Comparison of ENCODE assay signal across 8 mouse cellular contexts in the genomic region with DNA sequence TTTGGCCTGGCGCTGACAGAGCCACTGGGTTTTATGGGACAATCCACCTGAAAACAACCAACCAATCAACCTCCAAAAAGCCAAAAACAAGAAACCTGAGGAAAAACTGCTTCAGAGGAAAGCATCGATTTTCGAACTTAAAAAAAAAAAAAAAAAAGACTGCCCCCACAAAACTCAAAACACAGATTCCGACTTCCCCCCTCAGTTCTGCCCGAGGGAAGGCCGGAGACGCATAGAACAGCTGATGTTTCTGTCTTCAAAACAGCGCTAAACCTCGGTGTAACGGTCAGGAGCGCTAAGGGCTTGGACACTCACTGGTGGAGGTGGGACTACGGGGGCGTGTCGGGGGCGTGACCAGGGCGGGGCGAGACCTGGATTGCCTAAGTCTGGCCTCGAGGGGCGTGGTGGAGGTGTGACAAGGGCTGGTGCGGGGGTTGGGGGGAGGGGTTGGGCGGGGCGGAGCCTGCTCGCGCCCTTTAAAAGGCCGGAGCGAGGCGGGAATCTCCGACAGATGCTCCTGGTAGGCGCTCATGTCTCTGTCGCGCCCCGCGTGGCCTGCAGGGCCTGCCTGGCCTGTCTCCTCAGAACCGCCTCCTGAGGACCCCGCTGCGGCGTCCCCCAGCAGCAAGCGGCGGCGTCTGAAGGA. TPM values are rescaled to one million over a fixed set of nuclear protein-coding genes. Genes with fewer than 3 reads are reported as not detected.
DNase-seq lines count a peak whose midpoint lies in the region; ATAC-seq and TF ChIP-seq lines count a peak whose summit lies in the region.

A gene (plus strand): TSS at position 531 of the 646 bp plus-strand sequence.

- H3K4me3 ChIP-seq in spleen, adult 2 months (ENCODE audit: extremely low read depth, insufficient read depth, insufficient read length): 0 out of 2 replicates have a peak within 1 kb of the TSS, but pooled peaks have one; percentile 8
- peak within 1 kb of the TSS; percentile 57 for H3K4me3 ChIP-seq in forebrain, embryonic 12.5 days (replicated peaks)
- peak within 1 kb of the TSS; percentile 61 for H3K4me3 ChIP-seq in heart, embryonic 16.5 days (ENCODE audit: low read length)
- peak within 1 kb of the TSS; percentile 43 for H3K4me3 ChIP-seq in liver, embryonic 13.5 days (replicated peaks)
- H3K4me3 ChIP-seq in neural tube, embryonic 11.5 days (ENCODE audit: low read depth, low read length): peak within 1 kb of the TSS; percentile 48
- H3K4me3 ChIP-seq in testis, adult 2 months (ENCODE audit: control insufficient read depth, low read depth, low read length): peak within 1 kb of the TSS; percentile 74

- peaks cover 8% of the 10 kb centered on the region for H3K27me3 ChIP-seq in spleen, adult 2 months (ENCODE audit: control insufficient read depth, insufficient read depth, low read length)
- H3K27me3 ChIP-seq in forebrain, embryonic 12.5 days: no peaks in the 10 kb centered on the region
- H3K27me3 ChIP-seq in heart, embryonic 16.5 days (ENCODE audit: control insufficient read depth, insufficient read depth, low read length): no peaks in the 10 kb centered on the region; the same call in 1 of the 2 replicates
- peaks cover 10% of the 10 kb centered on the region for H3K27me3 ChIP-seq in liver, embryonic 13.5 days
- no peaks in the 10 kb centered on the region for H3K27me3 ChIP-seq in neural tube, embryonic 11.5 days (ENCODE audit: control insufficient read depth, insufficient read depth, low read length)
- H3K27me3 ChIP-seq in testis, adult 2 months (ENCODE audit: control insufficient read depth, insufficient read depth, low read length): no peaks in the 10 kb centered on the region

- WGBS in spleen, adult 2 months: 3% methylated on average over 40 of the region's 40 CpGs
- under 1% methylated on average over 37 of the region's 40 CpGs for WGBS in forebrain, embryonic 12.5 days
- 2% methylated on average over 40 of the region's 40 CpGs for WGBS in heart, embryonic 16.5 days
- 1% methylated on average over 33 of the region's 40 CpGs for WGBS in liver, embryonic 13.5 days (ENCODE audit: insufficient replicate concordance)
- 2% methylated on average over 35 of the region's 40 CpGs for WGBS in neural tube, embryonic 11.5 days

- H3K4me2 ChIP-seq in forebrain, embryonic 12.5 days: peak within 1 kb of the TSS; percentile 88
- peak within 1 kb of the TSS; percentile 93 for H3K4me2 ChIP-seq in heart, embryonic 16.5 days (ENCODE audit: low read depth, low read length)
- H3K4me2 ChIP-seq in liver, embryonic 13.5 days: peak within 1 kb of the TSS; percentile 70
- H3K4me2 ChIP-seq in neural tube, embryonic 11.5 days (ENCODE audit: low read depth): peak within 1 kb of the TSS; percentile 84

- peaks cover 2% of the 10 kb centered on the region; the same call in 1 of the 2 replicates for H3K4me1 ChIP-seq in spleen, adult 2 months (ENCODE audit: control insufficient read depth, insufficient read depth, insufficient read length)
- H3K4me1 ChIP-seq in forebrain, embryonic 12.5 days: no peaks in the 10 kb centered on the region
- H3K4me1 ChIP-seq in heart, embryonic 16.5 days (ENCODE audit: control insufficient read depth, insufficient read depth, low read length): no peaks in the 10 kb centered on the region
- peaks cover 6% of the 10 kb centered on the region for H3K4me1 ChIP-seq in liver, embryonic 13.5 days (replicated peaks)
- H3K4me1 ChIP-seq in neural tube, embryonic 11.5 days (ENCODE audit: control insufficient read depth, insufficient read depth, low read length): no peaks in the 10 kb centered on the region
- peaks cover 5% of the 10 kb centered on the region for H3K4me1 ChIP-seq in testis, adult 2 months (ENCODE audit: control insufficient read depth, insufficient read depth, low read length)

- no peak for TF ChIP-seq CTCF in spleen, adult 2 months (IDR thresholded peaks at IDR 0.05; ENCODE audit: extremely low read depth, insufficient read depth, insufficient read length, insufficient replicate concordance)
- no peak for TF ChIP-seq CTCF in testis, adult 2 months (IDR thresholded peaks at IDR 0.05; ENCODE audit: control insufficient read depth, insufficient read depth, insufficient replicate concordance, low read depth, low read length)

- H3K9ac ChIP-seq in forebrain, embryonic 12.5 days: peak within 1 kb of the TSS; percentile 61
- H3K9ac ChIP-seq in heart, embryonic 16.5 days (ENCODE audit: low read length): peak within 1 kb of the TSS; percentile 69
- H3K9ac ChIP-seq in liver, embryonic 13.5 days: no peak within 1 kb of the TSS
- H3K9ac ChIP-seq in neural tube, embryonic 11.5 days (ENCODE audit: low read length): peak within 1 kb of the TSS; percentile 69

- peak in 1 of 2 experiments; percentile 11 for DNase-seq in spleen, adult 2 months (ENCODE audit: low read depth in 1 of 2, low spot score in 2 of 2)
- no peak for DNase-seq in spleen, adult 12 weeks (ENCODE audit: low spot score)
- DNase-seq in kidney, postnatal 25 days: peak; percentile 90 to 91
- peak; percentile 74 for DNase-seq in liver, embryonic 13.5 days
- DNase-seq in neural tube, embryonic 11.5 days (ENCODE audit: low spot score): peak; percentile 95

- no peaks in the 10 kb centered on the region for H3K36me3 ChIP-seq in spleen, adult 2 months (ENCODE audit: control insufficient read depth, insufficient read depth, low read length)
- no peaks in the 10 kb centered on the region for H3K36me3 ChIP-seq in forebrain, embryonic 12.5 days (replicated peaks)
- no peaks in the 10 kb centered on the region for H3K36me3 ChIP-seq in heart, embryonic 16.5 days (ENCODE audit: control insufficient read depth, insufficient read depth)
- no peaks in the 10 kb centered on the region for H3K36me3 ChIP-seq in liver, embryonic 13.5 days
- H3K36me3 ChIP-seq in neural tube, embryonic 11.5 days (ENCODE audit: control insufficient read depth, insufficient read depth, low read length): no peaks in the 10 kb centered on the region
- H3K36me3 ChIP-seq in testis, adult 2 months (ENCODE audit: control insufficient read depth, insufficient read depth, low read length): no peaks in the 10 kb centered on the region

- H3K9me3 ChIP-seq in forebrain, embryonic 12.5 days: no peaks in the 10 kb centered on the region
- no peaks in the 10 kb centered on the region for H3K9me3 ChIP-seq in heart, embryonic 16.5 days (replicated peaks; ENCODE audit: control insufficient read depth, low read length)
- H3K9me3 ChIP-seq in liver, embryonic 13.5 days (replicated peaks): no peaks in the 10 kb centered on the region
- H3K9me3 ChIP-seq in neural tube, embryonic 11.5 days (ENCODE audit: control insufficient read depth, low read length): no peaks in the 10 kb centered on the region

- H3K27ac ChIP-seq in spleen, adult 2 months (ENCODE audit: insufficient read depth, low read length): no peak within 1 kb of the TSS
- no peak within 1 kb of the TSS for H3K27ac ChIP-seq in forebrain, embryonic 12.5 days
- H3K27ac ChIP-seq in heart, embryonic 16.5 days (ENCODE audit: low read length): no peak within 1 kb of the TSS
- no peak within 1 kb of the TSS for H3K27ac ChIP-seq in liver, embryonic 13.5 days
- H3K27ac ChIP-seq in neural tube, embryonic 11.5 days (ENCODE audit: low read depth, low read length): no peak within 1 kb of the TSS
- peak within 1 kb of the TSS; percentile 55 for H3K27ac ChIP-seq in testis, adult 2 months (ENCODE audit: control insufficient read depth, insufficient read depth, low read depth, low read length)

- no peak for TF ChIP-seq POLR2A in spleen, adult 2 months (IDR thresholded peaks at IDR 0.05; ENCODE audit: low read depth, low read length)
- peak; percentile 78 for TF ChIP-seq POLR2A in testis, adult 2 months (IDR thresholded peaks at IDR 0.05; ENCODE audit: control insufficient read depth, low read depth, low read length)

- peak; percentile 100 for ATAC-seq in forebrain, embryonic 12.5 days (ENCODE audit: low FRiP score)
- peak; percentile 100 for ATAC-seq in heart, embryonic 16.5 days (replicated peaks; ENCODE audit: extremely low read depth, insufficient read depth, low FRiP score)
- peak; percentile 100 for ATAC-seq in liver, embryonic 13.5 days (ENCODE audit: low read depth)
- peak; percentile 100 for ATAC-seq in neural tube, embryonic 11.5 days (ENCODE audit: insufficient read depth, low FRiP score, low TSS enrichment)

RNA-seq across cellular contexts. Expression of the gene that starts here (rescaled TPM):
- polyA plus RNA-seq in spleen, adult 2 months (2012; rRNA removed): not detected in 2 replicates
- 0.23 and 0.41 TPM in 2 replicates for polyA plus RNA-seq in forebrain, embryonic 12.5 days (2016; fragmentation: Nextera tagmentation; extraction: Ambion mirVana)
- polyA plus RNA-seq in heart, embryonic 16.5 days (2015; fragmentation: Nextera tagmentation; extraction: Ambion mirVana): 0.17 and 0.18 TPM in 2 replicates
- not detected in 2 replicates for polyA plus RNA-seq in liver, embryonic 13.5 days (2015; fragmentation: Nextera tagmentation; extraction: Ambion mirVana)
- 0.37 and 0.59 TPM in 2 replicates for polyA plus RNA-seq in neural tube, embryonic 11.5 days (2014; fragmentation: Nextera tagmentation; extraction: Ambion mirVana)
- polyA plus RNA-seq in testis, adult 2 months (2012; rRNA removed): 0.34 and 0.67 TPM in 2 replicates

Comparison
In these comparisons a context has a peak if more than half of its experiments do, and no peak if none do; other contexts are left out.
1. Peak in ATAC-seq, H3K4me3 ChIP-seq, H3K9ac ChIP-seq and H3K4me2 ChIP-seq in forebrain, embryonic 12.5 days; RNA of the gene not detected or under 1 TPM.
2. Peak in ATAC-seq, H3K4me3 ChIP-seq, H3K9ac ChIP-seq and H3K4me2 ChIP-seq in heart, embryonic 16.5 days; RNA of the gene not detected or under 1 TPM.
3. Peak in DNase-seq, ATAC-seq, H3K4me3 ChIP-seq and H3K4me2 ChIP-seq in liver, embryonic 13.5 days; RNA of the gene not detected or under 1 TPM.
4. Peak in DNase-seq, ATAC-seq, H3K4me3 ChIP-seq, H3K9ac ChIP-seq and H3K4me2 ChIP-seq in neural tube, embryonic 11.5 days; RNA of the gene not detected or under 1 TPM.
5. H3K4me3 ChIP-seq: peak in every context shown above with its lines; median percentile 74 in testis, adult 2 months; 61 in heart, embryonic 16.5 days; 57 in forebrain, embryonic 12.5 days; 48 in neural tube, embryonic 11.5 days; 43 in liver, embryonic 13.5 days; 8 in spleen, adult 2 months.